Mouse (Mus musculus): ENCODE measurements around the gene S100a3.

S100a3 gene

GRCm38 (mm10) chr3:90604416-90604815, 44.0 kb downstream of the S100a3 start:
- DNase-seq: peak; percentile 82

- no peak for DNase-seq
These were observed 44.7 kb downstream of the S100a3 start for GRCm38 (mm10) chr3:90605049-90605448.

- DNase-seq: no peak
These were observed 45.4 kb downstream of the S100a3 start for GRCm38 (mm10) chr3:90605736-90606135.

- DNase-seq: no peak
These were observed 45.8 kb downstream of the S100a3 start for GRCm38 (mm10) chr3:90606185-90606584.

- DNase-seq: no peak
These were observed 47.0 kb downstream of the S100a3 start for GRCm38 (mm10) chr3:90607361-90607760.

GRCm38 (mm10) chr3:90608223-90608622, 47.8 kb downstream of the S100a3 start, which contains the start of gene S100a5:
Gene S100a5 (plus strand): TSS chr3:90608523.
- DNase-seq: no peak

- DNase-seq: no peak
These were observed 48.7 kb downstream of the S100a3 start for GRCm38 (mm10) chr3:90609102-90609501.

GRCm38 (mm10) chr3:90611494-90611893, 51.1 kb downstream of the S100a3 start:
- DNase-seq: no peak

GRCm38 (mm10) chr3:90612061-90612460, 51.7 kb downstream of the S100a3 start:
- no peak for DNase-seq

GRCm38 (mm10) chr3:90612728-90613291, 52.4 kb downstream of the S100a3 start, which contains the start of gene S100a6:
Gene S100a6 (plus strand): TSS chr3:90612882.
- peak; percentile 73 for DNase-seq

- no peak for DNase-seq
These were observed 53.2 kb downstream of the S100a3 start for GRCm38 (mm10) chr3:90613461-90614147.

GRCm38 (mm10) chr3:90614148-90614530, 53.8 kb downstream of the S100a3 start:
- no peak for DNase-seq

- DNase-seq: no peak
These were observed 54.4 kb downstream of the S100a3 start for GRCm38 (mm10) chr3:90614611-90615251.

- peak; percentile 83 for DNase-seq
These were observed 55.0 kb downstream of the S100a3 start for GRCm38 (mm10) chr3:90615415-90615814.

- DNase-seq: no peak
These were observed 55.5 kb downstream of the S100a3 start for GRCm38 (mm10) chr3:90615911-90616310.

- DNase-seq: no peak
These were observed 57.2 kb downstream of the S100a3 start for GRCm38 (mm10) chr3:90617586-90617985.

GRCm38 (mm10) chr3:90621552-90621951, 61.2 kb downstream of the S100a3 start:
- no peak for DNase-seq

- peak; percentile 76 for DNase-seq
These were observed 63.2 kb downstream of the S100a3 start for GRCm38 (mm10) chr3:90623435-90624071.

GRCm38 (mm10) chr3:90625496-90625895, 65.1 kb downstream of the S100a3 start:
- DNase-seq: no peak

- no peak for DNase-seq
These were observed 66.1 kb downstream of the S100a3 start for GRCm38 (mm10) chr3:90626266-90627021.

GRCm38 (mm10) chr3:90627366-90627765, 67.0 kb downstream of the S100a3 start:
- DNase-seq: no peak

- DNase-seq: peak; percentile 30
These were observed 67.4 kb downstream of the S100a3 start for GRCm38 (mm10) chr3:90627807-90628206.

- no peak for DNase-seq
These were observed 68.9 kb downstream of the S100a3 start for GRCm38 (mm10) chr3:90629298-90629697.
